Mouse (Mus musculus) midbrain, embryonic 15.5 days (tissue): ENCODE results near the gene Cab39. TPM values are rescaled to one million over a fixed set of nuclear protein-coding genes. Genes with fewer than 3 reads are reported as not detected.

Source experiments
- ATAC-seq: fragments of 200-750 bp; cut with Nextera tagmentation; replicated peaks from 2 replicates; pipeline ENCODE4 v1.8.0; 2017; ENCODE audit warnings: moderate TSS enrichment
- H3K27ac ChIP-seq: fragments of 300-500 bp; sonication (generic); 2 replicates; pipeline ENCODE4 v1.5.1; 2015; ENCODE audit warnings: mild to moderate bottlenecking, inconsistent platforms
- H3K27me3 ChIP-seq: fragments of 300-500 bp; sonication (generic); replicated peaks from 2 replicates; pipeline ENCODE4 v1.6.1; 2015; ENCODE audit warnings: inconsistent platforms
- H3K36me3 ChIP-seq: fragments of 300-500 bp; sonication (generic); replicated peaks from 2 replicates; pipeline ENCODE4 v1.6.1; 2015; ENCODE audit warnings: inconsistent platforms
- H3K4me1 ChIP-seq: fragments of 300-500 bp; sonication (generic); 2 replicates; pipeline ENCODE4 v1.6.1; 2015; ENCODE audit warnings: inconsistent platforms
- H3K4me2 ChIP-seq: fragments of 300-500 bp; sonication (generic); 2 replicates; pipeline ENCODE4 v1.6.1; 2015; ENCODE audit warnings: inconsistent platforms, mild to moderate bottlenecking, moderate library complexity
- H3K4me3 ChIP-seq: fragments of 300-500 bp; sonication (generic); 2 replicates; pipeline ENCODE4 v1.5.1; 2015; ENCODE audit warnings: mild to moderate bottlenecking, inconsistent platforms
- H3K9ac ChIP-seq: fragments of 300-500 bp; sonication (generic); 2 replicates; pipeline ENCODE4 v1.6.1; 2015; ENCODE audit warnings: mild to moderate bottlenecking, inconsistent platforms
- H3K9me3 ChIP-seq: fragments of 300-500 bp; sonication (generic); 2 replicates; pipeline ENCODE4 v1.6.1; 2016; ENCODE audit warnings: inconsistent platforms
- WGBS: fragments of 180-500 bp; shearing (Covaris S2); methylation state at CpG from one replicate; pipeline ENCODE4 v1.1.7; 2015; ENCODE audit warnings: mixed read lengths; 5-methylcytosine and 5-hydroxymethylcytosine counted together
- polyA plus RNA-seq: library from polyadenylated mRNA; unstranded; fragments of >200 nt; fragmentation: Nextera tagmentation; extraction: Ambion mirVana; gene quantifications from 2 replicates; pipeline ENCODE4 v1.2.1, GENCODE M21; 2015

Cab39 gene
- polyA plus RNA-seq, 1 experiment from 2014 or later, result 53.1 TPM

- Histone ChIP-seq H3K4me3 (no peak overlapping the region), H3K4me1 (no peaks in the 10 kb centered on the region), H3K27ac (no peak overlapping the region), H3K9me3 (no peaks in the 10 kb centered on the region), H3K27me3 (no peaks in the 10 kb centered on the region), H3K9ac (no peak overlapping the region), H3K4me2 (no peak overlapping the region), H3K36me3 (no peaks in the 10 kb centered on the region)
- ATAC-seq, result no peak
- 79% methylated on average over 4 of the region's 4 CpGs for WGBS
Measured at GRCm38 (mm10) chr1:85764291-85764690, 28.9 kb upstream of the Cab39 start.

GRCm38 (mm10) chr1:85766120-85766519 lies 27.1 kb upstream of the Cab39 start:
- no peaks in the 10 kb centered on the region for H3K9me3 ChIP-seq
- H3K4me2 ChIP-seq, result no peak overlapping the region
- H3K4me3 ChIP-seq, result no peak overlapping the region
- H3K27me3 ChIP-seq, result no peaks in the 10 kb centered on the region
- 87% methylated on average over 3 of the region's 3 CpGs for WGBS
- ATAC-seq, result no peak
- no peak overlapping the region for H3K27ac ChIP-seq
- H3K36me3 ChIP-seq, result no peaks in the 10 kb centered on the region
- H3K4me1 ChIP-seq, result no peaks in the 10 kb centered on the region
- H3K9ac ChIP-seq, result no peak overlapping the region

- WGBS, result 78% methylated on average over 1 of the region's 1 CpGs
- no peaks in the 10 kb centered on the region for H3K36me3 ChIP-seq
- H3K27ac ChIP-seq, result no peak overlapping the region
- H3K4me3 ChIP-seq, result no peak overlapping the region
- ATAC-seq, result no peak
- no peak overlapping the region for H3K4me2 ChIP-seq
- H3K4me1 ChIP-seq, result no peaks in the 10 kb centered on the region
- H3K9me3 ChIP-seq, result no peaks in the 10 kb centered on the region
- H3K9ac ChIP-seq, result no peak overlapping the region
- H3K27me3 ChIP-seq, result no peaks in the 10 kb centered on the region
Measured at GRCm38 (mm10) chr1:85767754-85768153, 25.5 kb upstream of the Cab39 start.

GRCm38 (mm10) chr1:85771976-85772375 lies 21.3 kb upstream of the Cab39 start:
- ATAC-seq, result no peak
- Histone ChIP-seq H3K27me3 (no peaks in the 10 kb centered on the region), H3K9me3 (no peaks in the 10 kb centered on the region), H3K4me1 (no peaks in the 10 kb centered on the region), H3K9ac (no peak overlapping the region), H3K36me3 (no peaks in the 10 kb centered on the region), H3K4me2 (no peak overlapping the region), H3K27ac (no peak overlapping the region), H3K4me3 (no peak overlapping the region)
- WGBS, result 80% methylated on average over 3 of the region's 3 CpGs

GRCm38 (mm10) chr1:85775136-85775535 lies 18.1 kb upstream of the Cab39 start:
- no peak overlapping the region for H3K27ac ChIP-seq
- H3K36me3 ChIP-seq, result no peaks in the 10 kb centered on the region
- H3K4me2 ChIP-seq, result no peak overlapping the region
- no peaks in the 10 kb centered on the region for H3K9me3 ChIP-seq
- no peaks in the 10 kb centered on the region for H3K4me1 ChIP-seq
- H3K9ac ChIP-seq, result no peak overlapping the region
- WGBS, result 88% methylated on average over 7 of the region's 7 CpGs
- H3K27me3 ChIP-seq, result no peaks in the 10 kb centered on the region
- no peak for ATAC-seq
- no peak overlapping the region for H3K4me3 ChIP-seq

GRCm38 (mm10) chr1:85776154-85776553 lies 17.1 kb upstream of the Cab39 start:
- ATAC-seq, result no peak
- no peak overlapping the region for H3K27ac ChIP-seq
- no peak overlapping the region for H3K9ac ChIP-seq
- no peak overlapping the region for H3K4me3 ChIP-seq
- no peaks in the 10 kb centered on the region for H3K9me3 ChIP-seq
- WGBS, result 58% methylated on average over 10 of the region's 10 CpGs
- no peaks in the 10 kb centered on the region for H3K36me3 ChIP-seq
- H3K4me1 ChIP-seq, result no peaks in the 10 kb centered on the region
- H3K4me2 ChIP-seq, result no peak overlapping the region
- H3K27me3 ChIP-seq, result no peaks in the 10 kb centered on the region

- H3K9ac ChIP-seq, result no peak within 1 kb of the TSS
- H3K4me2 ChIP-seq, result no peak within 1 kb of the TSS
- no peaks in the 10 kb centered on the region for H3K36me3 ChIP-seq
- WGBS, result 89% methylated on average over 4 of the region's 4 CpGs
- no peak within 1 kb of the TSS for H3K4me3 ChIP-seq
- no peak for ATAC-seq
- no peaks in the 10 kb centered on the region for H3K27me3 ChIP-seq
- no peak within 1 kb of the TSS for H3K27ac ChIP-seq
- H3K4me1 ChIP-seq, result no peaks in the 10 kb centered on the region
- H3K9me3 ChIP-seq, result no peaks in the 10 kb centered on the region
Measured at GRCm38 (mm10) chr1:85778436-85778835, 14.8 kb upstream of the Cab39 start, which contains the start of gene A630001G21Rik. Gene A630001G21Rik (minus strand): TSS chr1:85778643.

- Histone ChIP-seq H3K9me3 (no peaks in the 10 kb centered on the region), H3K9ac (no peak overlapping the region), H3K4me2 (no peak overlapping the region), H3K27me3 (no peaks in the 10 kb centered on the region), H3K4me1 (no peaks in the 10 kb centered on the region), H3K36me3 (no peaks in the 10 kb centered on the region), H3K27ac (no peak overlapping the region), H3K4me3 (no peak overlapping the region)
- ATAC-seq, result no peak
- WGBS, result 73% methylated on average over 3 of the region's 3 CpGs
Measured at GRCm38 (mm10) chr1:85779012-85779411, 14.2 kb upstream of the Cab39 start.

- 75% methylated on average over 4 of the region's 4 CpGs for WGBS
- no peak for ATAC-seq
- no peaks in the 10 kb centered on the region for H3K4me1 ChIP-seq
- no peak overlapping the region for H3K4me2 ChIP-seq
- no peak overlapping the region for H3K9ac ChIP-seq
- H3K27ac ChIP-seq, result no peak overlapping the region
- no peaks in the 10 kb centered on the region for H3K36me3 ChIP-seq
- H3K9me3 ChIP-seq, result no peaks in the 10 kb centered on the region
- H3K4me3 ChIP-seq, result no peak overlapping the region
- H3K27me3 ChIP-seq, result no peaks in the 10 kb centered on the region
Measured at GRCm38 (mm10) chr1:85779428-85780180, 13.6 kb upstream of the Cab39 start.

GRCm38 (mm10) chr1:85790565-85790964 lies 2.7 kb upstream of the Cab39 start:
- Histone ChIP-seq H3K9me3 (no peaks in the 10 kb centered on the region), H3K27ac (no peak overlapping the region), H3K27me3 (no peaks in the 10 kb centered on the region), H3K4me3 (no peak overlapping the region), H3K4me2 (no peak overlapping the region), H3K36me3 (no peaks in the 10 kb centered on the region), H3K9ac (no peak overlapping the region), H3K4me1 (peaks cover 12% of the 10 kb centered on the region)
- ATAC-seq, result no peak
- WGBS, result 89% methylated on average over 3 of the region's 3 CpGs

GRCm38 (mm10) chr1:85791476-85791875 lies 1.8 kb upstream of the Cab39 start:
- no peak for ATAC-seq
- peaks cover 20% of the 10 kb centered on the region for H3K4me1 ChIP-seq
- H3K27ac ChIP-seq, result no peak overlapping the region
- H3K9me3 ChIP-seq, result no peaks in the 10 kb centered on the region
- 91% methylated on average over 3 of the region's 3 CpGs for WGBS
- no peak overlapping the region for H3K4me2 ChIP-seq
- H3K27me3 ChIP-seq, result no peaks in the 10 kb centered on the region
- no peak overlapping the region for H3K4me3 ChIP-seq
- H3K36me3 ChIP-seq, result 0 out of 2 replicates have a peak, but pooled peaks cover 2% of the 10 kb centered on the region
- H3K9ac ChIP-seq, result no peak overlapping the region

GRCm38 (mm10) chr1:85794106-85794771 lies 998 bp downstream of the Cab39 start:
- H3K4me3 ChIP-seq, result peak overlapping the region; percentile 81
- peak overlapping the region; percentile 62 for H3K4me2 ChIP-seq
- WGBS, result under 1% methylated on average over 38 of the region's 38 CpGs

More at GRCm38 (mm10) chr1:85794106-85794771, 998 bp downstream of the Cab39 start:
- H3K27me3 ChIP-seq, result no peaks in the 10 kb centered on the region
- H3K36me3 ChIP-seq, result 0 out of 2 replicates have a peak, but pooled peaks cover 2% of the 10 kb centered on the region
- peaks cover 26% of the 10 kb centered on the region for H3K4me1 ChIP-seq
- H3K9ac ChIP-seq, result peak overlapping the region; percentile 95
- H3K9me3 ChIP-seq, result no peaks in the 10 kb centered on the region
- peak overlapping the region; percentile 95 for H3K27ac ChIP-seq
- peak; percentile 13; the same call in 1 of the 2 replicates for ATAC-seq
